Mouse (Mus musculus): Measurements from ENCODE around the gene Osr1.

GRCm38 (mm10) chr12:9584366-9585084 lies 14.6 kb downstream of the Osr1 start:
- TF ChIP-seq CTCF (IDR thresholded peaks at IDR 0.05; ENCODE audit: control insufficient read depth, insufficient read depth, insufficient replicate concordance, low read depth, low read length), result no peak
- peak; percentile 23; the same call in 1 of the 2 replicates for TF ChIP-seq POLR2A (IDR thresholded peaks at IDR 0.05; ENCODE audit: control insufficient read depth, low read depth, low read length)
